Mouse (Mus musculus): Measurements from ENCODE around the gene Grin3b.

GRCm38 (mm10) chr10:79933861-79934260, 36.7 kb upstream of the Grin3b start:
- TF ChIP-seq CTCF (IDR thresholded peaks at IDR 0.05) (no peak), EP300 (IDR thresholded peaks at IDR 0.05) (no peak)

All from lung, postnatal 0 days (tissue).